Mouse (Mus musculus) mouse trophoblast stem cell (cell line): ENCODE data around the gene Serpina1b.
"Not testable (repeated sequence)": the region's sequence is repeated elsewhere in the genome, so short reads cannot be mapped to it uniquely, and the experiment has no call there.

Experiments
- in situ Hi-C, 2 experiments: fragments of 300-500 bp; cut with MseI, MboI; formaldehyde crosslinking; loops; 2 replicates in 1 of 2; 3 replicates in 1 of 2; pipeline ENCODE4 v1.15.1; 2025

Gene Serpina1b

DNA sequence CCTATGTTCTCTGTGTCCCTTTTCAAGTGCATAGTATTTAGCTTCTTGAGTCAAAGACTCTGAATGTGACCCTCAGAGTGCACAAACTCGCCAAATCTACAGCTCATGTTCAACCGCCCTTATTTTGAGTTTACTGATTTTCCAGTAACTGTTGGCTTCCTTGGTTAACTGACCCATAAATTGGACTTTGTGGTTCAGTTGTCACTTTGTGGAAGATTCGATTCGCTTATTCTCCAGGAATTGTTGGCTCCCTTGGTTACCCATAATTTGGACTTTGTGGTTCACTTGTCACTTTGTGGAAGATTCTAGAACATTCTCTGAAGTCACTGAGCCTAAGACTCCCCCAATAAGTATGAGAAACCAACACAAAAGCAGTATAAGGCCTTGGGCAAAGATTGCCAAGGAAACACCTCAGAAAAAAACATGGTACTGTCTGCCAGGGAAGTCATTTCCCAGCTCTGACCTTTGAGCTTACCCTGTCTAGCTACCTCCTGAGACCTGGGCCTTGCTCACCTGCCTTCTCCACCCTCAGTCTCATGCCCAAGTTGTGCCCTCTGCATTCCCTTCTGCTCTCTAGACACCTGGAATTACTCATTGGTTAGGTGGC is 129.9 kb downstream of the Serpina1b start:
- in situ Hi-C loops = no loop called here

DNA sequence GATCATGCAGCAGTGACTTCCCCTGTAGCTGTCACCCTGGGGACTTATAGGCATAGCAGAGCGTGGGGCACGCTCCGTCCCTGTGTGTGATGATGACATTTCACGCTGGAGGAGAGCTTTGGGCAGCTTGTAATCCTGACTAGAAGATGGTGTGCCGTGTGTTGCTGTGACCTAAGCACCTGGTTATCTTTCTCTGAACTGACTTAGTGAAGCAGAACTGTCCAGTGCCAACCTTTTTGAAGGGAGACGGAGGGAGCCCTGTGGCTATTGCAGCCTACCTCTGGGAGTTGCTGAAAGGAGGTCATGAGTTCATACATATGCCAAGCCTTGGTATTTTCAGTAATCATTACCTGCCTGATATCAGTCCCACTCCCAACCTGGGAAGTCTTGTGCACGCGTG is 134.7 kb downstream of the Serpina1b start, which contains the start of gene Serpina1f:
Serpina1f (minus strand) TSS at position 101 of the 400 bp plus-strand sequence.
- in situ Hi-C loops = no loop called here

DNA sequence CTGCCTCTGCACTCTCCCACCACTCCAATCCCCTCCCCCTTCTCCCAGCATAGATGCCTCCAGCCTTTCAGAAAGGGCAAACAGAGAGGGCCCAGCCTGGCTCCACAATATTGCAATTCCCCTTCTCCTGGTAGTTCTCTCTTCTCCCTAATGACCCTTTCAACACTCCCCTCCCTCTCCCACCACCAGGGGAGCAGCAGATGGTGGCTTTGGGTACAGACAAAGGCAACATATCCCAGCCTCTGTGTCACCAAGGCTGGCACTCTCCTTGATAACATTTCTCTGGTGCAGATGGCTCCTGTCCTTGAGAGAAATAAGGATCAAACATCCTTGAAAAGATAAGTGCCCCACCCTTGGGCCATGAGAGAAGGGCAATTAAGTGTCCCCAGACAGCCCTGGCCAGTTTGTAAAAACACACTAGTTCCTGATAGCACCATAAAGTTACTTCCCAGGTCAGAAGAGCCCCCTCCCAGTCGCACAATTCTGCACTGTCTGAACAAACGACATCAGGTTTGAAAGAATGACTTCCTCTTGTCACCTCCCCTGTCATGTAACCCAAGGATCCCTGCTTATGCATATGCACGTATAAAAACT is 141.9 kb downstream of the Serpina1b start:
- in situ Hi-C loops = no loop called here

DNA sequence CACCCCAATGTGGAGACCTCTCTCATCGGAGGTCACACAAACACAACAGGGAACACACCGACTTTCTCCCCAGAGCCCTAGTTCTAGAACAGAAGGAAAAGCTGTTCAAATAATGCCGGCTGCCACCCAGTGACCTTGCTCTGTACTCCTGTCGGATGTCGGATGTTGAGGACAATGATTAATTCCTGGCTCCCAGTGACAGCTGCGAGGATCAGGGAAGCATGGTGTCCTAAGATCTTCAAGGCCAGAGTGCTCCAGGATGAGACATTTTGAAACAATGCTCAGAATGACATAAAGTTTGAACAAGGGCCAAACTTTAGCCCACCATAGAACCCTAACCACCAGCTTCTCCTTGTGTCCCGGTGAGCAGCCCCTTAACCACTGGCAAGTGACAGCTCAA is 143.2 kb downstream of the Serpina1b start:
- in situ Hi-C loops = no loop called here

DNA sequence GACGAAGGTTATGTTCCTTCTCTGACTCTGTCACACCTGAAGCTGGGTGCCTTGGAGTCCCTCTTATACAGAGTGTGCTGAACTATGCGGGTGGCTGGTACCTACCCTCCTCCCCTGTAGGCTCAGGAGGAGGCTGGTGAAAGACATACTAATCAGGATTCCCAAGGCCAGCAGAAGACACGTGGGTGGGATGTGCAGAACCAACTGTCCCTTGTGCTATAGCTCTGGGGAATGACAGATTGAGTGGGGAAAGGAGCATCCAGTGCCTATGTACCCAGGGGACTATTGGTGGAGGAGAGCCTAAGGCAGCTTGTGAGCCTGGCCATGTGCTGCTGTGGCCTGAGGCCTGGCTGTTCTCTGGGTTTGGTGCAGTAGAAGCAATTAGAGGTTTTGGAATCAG is 144.1 kb downstream of the Serpina1b start:
- in situ Hi-C loops = no loop called here

DNA sequence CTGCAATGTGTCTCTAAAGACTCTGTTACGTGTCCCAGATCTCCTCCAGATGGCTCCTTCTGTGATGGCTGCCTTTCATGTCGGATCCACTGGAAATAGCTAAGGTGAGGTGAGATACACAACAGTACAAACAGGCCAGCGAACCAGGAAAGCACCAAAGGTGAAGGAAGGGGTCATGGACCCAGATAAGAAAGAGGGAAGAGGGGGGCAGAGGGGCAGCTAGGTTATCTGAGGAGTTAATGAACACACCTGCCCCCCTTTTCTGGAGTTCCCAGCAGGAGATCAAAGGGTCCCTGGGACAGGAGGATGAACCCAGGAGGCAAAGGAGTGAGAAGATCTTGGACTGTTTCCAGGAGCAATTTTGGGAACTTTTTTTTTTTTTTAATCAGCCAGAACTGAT is 144.8 kb downstream of the Serpina1b start:
- in situ Hi-C loops = no loop called here

DNA sequence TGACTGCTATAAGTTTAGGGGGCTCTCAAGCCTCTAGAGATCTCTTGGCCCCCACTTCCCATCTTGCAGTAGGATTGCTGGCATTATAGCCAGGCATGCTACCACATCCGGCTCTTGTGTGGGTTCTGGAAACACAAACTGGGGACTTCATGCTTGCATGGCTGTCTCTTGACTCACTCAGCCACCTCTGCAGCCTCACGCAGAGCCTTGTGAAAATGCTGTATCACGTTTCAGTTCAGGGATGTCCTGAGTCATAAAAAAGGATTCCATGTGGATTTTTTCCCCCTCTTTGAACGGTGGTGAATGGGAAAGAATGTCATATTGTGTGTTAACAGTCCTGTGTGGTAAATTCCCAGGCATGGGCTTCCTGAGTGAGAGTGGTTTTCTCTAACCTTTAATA is 146.4 kb downstream of the Serpina1b start:
- in situ Hi-C loops = no loop called here

DNA sequence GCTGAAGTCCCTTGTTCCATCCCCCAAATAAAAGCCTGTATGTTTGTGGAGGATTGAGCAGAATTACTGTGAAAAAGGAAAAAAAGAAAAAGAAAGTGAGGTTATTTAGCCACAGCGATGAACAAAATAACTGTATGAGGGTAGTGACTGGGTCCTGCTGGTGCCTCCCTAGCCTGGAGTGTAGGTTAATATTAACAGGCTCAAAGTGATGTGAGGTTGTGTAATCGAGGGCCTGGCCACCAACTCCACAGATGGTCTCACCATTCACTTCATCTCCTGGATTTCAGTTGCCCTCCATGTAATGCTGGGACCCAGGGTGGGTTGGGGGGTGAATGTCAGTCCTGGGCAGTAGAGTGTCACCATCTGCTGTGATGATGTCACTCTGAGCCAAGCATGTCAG is 148.4 kb downstream of the Serpina1b start:
- in situ Hi-C loops = no loop called here

DNA sequence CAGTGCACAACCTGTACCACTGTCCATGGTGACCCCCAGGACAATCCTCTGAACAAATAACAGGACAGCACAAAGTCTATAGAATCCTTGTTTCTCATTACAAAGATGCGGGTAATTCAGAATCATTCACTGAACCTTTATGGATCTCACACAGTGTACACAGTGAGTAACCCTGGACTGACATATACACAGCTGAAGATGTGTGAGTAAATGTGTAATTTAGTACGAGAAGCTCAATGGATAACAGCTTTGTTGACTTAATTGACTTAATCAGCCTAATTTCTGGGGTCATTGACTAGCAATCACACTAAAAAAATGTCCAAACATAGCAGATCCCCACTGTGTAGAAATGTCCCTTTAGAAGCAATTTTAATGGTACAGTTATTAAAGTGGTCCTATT is 149.0 kb downstream of the Serpina1b start:
- in situ Hi-C loops = no loop called here

DNA sequence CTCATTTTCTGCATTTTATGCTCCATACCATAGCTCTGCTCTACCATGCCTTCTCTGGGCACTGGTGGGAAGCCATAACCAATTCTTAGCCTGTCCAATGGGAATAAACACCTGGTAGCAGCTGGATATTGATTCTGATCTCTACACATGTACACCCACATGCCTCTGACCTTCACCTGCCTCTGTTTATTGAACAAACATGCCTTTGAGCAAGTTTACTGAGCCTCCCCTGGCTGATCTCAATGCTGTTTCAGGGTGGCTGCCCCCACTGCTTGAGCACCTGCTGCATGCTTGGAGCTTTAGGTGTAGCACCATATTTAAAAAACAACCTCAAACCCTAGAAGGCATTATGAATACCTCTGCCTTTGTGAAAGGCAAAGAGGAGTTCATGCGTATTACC is 150.3 kb downstream of the Serpina1b start:
- in situ Hi-C loops = not testable (repeated sequence)
